Mouse (Mus musculus): ENCODE measurements around the gene Elovl6. TPM values are rescaled to one million over a fixed set of nuclear protein-coding genes. Genes with fewer than 3 reads are reported as not detected.

Elovl6 gene
- 33.9 and 37.2 TPM in 2 replicates for polyA plus RNA-seq (2012; rRNA removed)

GRCm38 (mm10) chr3:129532180-129532864 is at the start of gene Elovl6:
Gene Elovl6 (plus strand): TSS chr3:129532355.

Other genes starting within 250 kb of the Elovl6 start
- 7.1 and 8.8 TPM in 2 replicates for gene Enpep, start 199.6 kb upstream of the Elovl6 start, polyA plus RNA-seq (2012; rRNA removed)
- gene Egf, start 223.0 kb downstream of the Elovl6 start, polyA plus RNA-seq (2012; rRNA removed): 0.40 and 0.60 TPM in 2 replicates

All from liver, embryonic 18 days (tissue).